Mouse (Mus musculus): ENCODE measurements around the gene Shkbp1.
A peak's percentile ranks its signal among the peaks of the same experiment; 100 is the strongest.

DNA sequence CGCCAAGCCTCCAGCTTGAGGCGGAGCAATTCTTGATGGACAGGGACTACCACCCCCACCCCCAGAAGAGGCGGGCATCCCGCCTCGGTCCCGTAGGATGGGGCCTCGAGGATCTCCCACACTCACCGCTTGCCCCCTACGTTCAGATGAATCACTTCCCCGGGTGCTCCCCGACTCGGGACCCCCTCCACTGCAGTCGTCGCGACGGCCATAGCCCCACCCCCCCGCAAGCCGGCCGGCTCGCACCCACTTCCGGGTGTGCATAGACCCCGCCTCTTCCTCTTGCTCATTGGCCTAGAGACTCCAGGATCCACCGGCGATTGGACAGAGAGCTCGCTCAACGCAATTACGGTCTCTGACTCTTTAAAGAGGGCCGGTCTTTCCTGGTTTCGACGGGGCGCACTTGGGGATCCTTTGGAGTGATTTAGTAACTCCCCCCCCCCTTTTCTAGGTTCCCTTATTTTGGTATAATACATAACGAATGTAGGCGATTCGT, at the start of gene Shkbp1:
- TF ChIP-seq GATA1 (IDR thresholded peaks at IDR 0.05; ENCODE audit: low read depth, low read length) (no peak), ZMIZ1 (IDR thresholded peaks at IDR 0.05; ENCODE audit: low read depth, low read length) (no peak; the same call in 1 of the 2 replicates), NELFE (IDR thresholded peaks at IDR 0.05; ENCODE audit: low read depth, low read length) (peak; percentile 56), POLR2A (IDR thresholded peaks at IDR 0.05; ENCODE audit: control insufficient read depth in 1 of 2, insufficient read depth in 1 of 2, low read depth in 1 of 2, low read length in 2 of 2, poor library complexity in 1 of 2) (peak in 1 of 2 experiments; percentile 23; a peak in 2 of 4 replicates), EP300 (IDR thresholded peaks at IDR 0.05; ENCODE audit: low read depth in 1 of 2, low read length in 2 of 2) (0 out of 4 replicates have a peak, but pooled peaks of 1 of the 2 experiments have one; percentile 9), RAD21 (IDR thresholded peaks at IDR 0.05; ENCODE audit: low read depth, low read length) (no peak), CHD1 (IDR thresholded peaks at IDR 0.05; ENCODE audit: low read depth, low read length) (no peak)

Measured in MEL (cell line).